ENCODE assay signal across 9 mouse cellular contexts in genomic region chr13:23286721-23287362, GRCm38 (mm10). TPM values are rescaled to one million over a fixed set of nuclear protein-coding genes. Genes with fewer than 3 reads are reported as not detected.
A peak's percentile ranks its signal among the peaks of the same experiment; 100 is the strongest.
DNase-seq lines count a peak whose midpoint lies in the region; ATAC-seq and TF ChIP-seq lines count a peak whose summit lies in the region.
"Had no signal": no experiment of that assay in that cellular context is flagged by ENCODE, and none has a peak within 500 bp of the region (broad histone marks: within the 10 kb centered on the region; RNA-seq: fewer than 3 reads in every experiment).

No protein-coding gene starts in this region.

- peaks cover 16% of the 10 kb centered on the region for H3K4me1 ChIP-seq in kidney, embryonic 16.5 days (ENCODE audit: insufficient read depth, low read length)
- H3K4me1 ChIP-seq in embryonic fibroblast, embryonic 13.5 days (ENCODE audit: control insufficient read depth, insufficient read depth, low read length), result 0 out of 2 replicates have a peak, but pooled peaks cover 2% of the 10 kb centered on the region
- peaks cover 13% of the 10 kb centered on the region for H3K4me1 ChIP-seq in neural tube, embryonic 14.5 days (ENCODE audit: control insufficient read depth, insufficient read depth, low read length)

- 0 out of 2 replicates have a peak, but pooled peaks have one; percentile 32 for ATAC-seq in kidney, embryonic 16.5 days (ENCODE audit: low FRiP score, low TSS enrichment)
- ATAC-seq in neural tube, embryonic 14.5 days (ENCODE audit: low read depth), result no peak

- no peak for TF ChIP-seq POLR2A in embryonic fibroblast, embryonic 13.5 days (IDR thresholded peaks at IDR 0.05; ENCODE audit: low read depth, low read length)

- peak overlapping the region; percentile 56 for H3K4me3 ChIP-seq in kidney, embryonic 16.5 days (ENCODE audit: low read length)
- peak overlapping the region; percentile 71 for H3K4me3 ChIP-seq in embryonic fibroblast, embryonic 13.5 days (ENCODE audit: insufficient read depth, low read length)
- H3K4me3 ChIP-seq in neural tube, embryonic 14.5 days (ENCODE audit: low read depth, low read length), result peak overlapping the region; percentile 35

- no peak overlapping the region for H3K27ac ChIP-seq in kidney, embryonic 16.5 days (ENCODE audit: low read length)
- H3K27ac ChIP-seq in embryonic fibroblast, embryonic 13.5 days (ENCODE audit: insufficient read depth, low read length), result no peak overlapping the region
- H3K27ac ChIP-seq in neural tube, embryonic 14.5 days (ENCODE audit: low read depth, low read length), result no peak overlapping the region

- peak overlapping the region; percentile 87 for H3K4me2 ChIP-seq in kidney, embryonic 16.5 days (replicated peaks; ENCODE audit: low read depth, low read length)
- peak overlapping the region; percentile 68 for H3K4me2 ChIP-seq in neural tube, embryonic 14.5 days (ENCODE audit: low read depth, low read length)

- WGBS in kidney, embryonic 16.5 days, result under 1% methylated on average over 19 of the region's 19 CpGs
- WGBS in neural tube, embryonic 14.5 days, result under 1% methylated on average over 19 of the region's 19 CpGs

- H3K27me3 ChIP-seq in kidney, embryonic 16.5 days (ENCODE audit: insufficient read depth, low read length), result peaks cover 14% of the 10 kb centered on the region
- H3K27me3 ChIP-seq in neural tube, embryonic 14.5 days (ENCODE audit: control insufficient read depth, insufficient read depth, low read length), result peaks cover 18% of the 10 kb centered on the region

- DNase-seq in kidney, adult 18-20 months, result no peak
- peak; percentile 33 to 46 for DNase-seq in kidney, postnatal 25 days
- no peak for DNase-seq in testis, postnatal 14 days (ENCODE audit: low spot score)
- DNase-seq in left cerebral cortex, adult 9 months (ENCODE audit: low spot score in 2 of 2), result no peak
- DNase-seq in frontal cortex, adult 2 months (ENCODE audit: extremely low spot score in 1 of 2, low spot score in 1 of 2), result no peak
- DNase-seq: lung, postnatal 36 days had no signal

- TF ChIP-seq CTCF in embryonic fibroblast, embryonic 13.5 days (IDR thresholded peaks at IDR 0.05; ENCODE audit: borderline replicate concordance, insufficient read depth, low read length), result no peak

- peak overlapping the region; percentile 3; the same call in 1 of the 2 replicates for H3K9ac ChIP-seq in kidney, embryonic 16.5 days (replicated peaks; ENCODE audit: low read length)
- H3K9ac ChIP-seq in neural tube, embryonic 14.5 days (replicated peaks; ENCODE audit: low read depth, low read length), result no peak overlapping the region; the same call in 1 of the 2 replicates

- H3K9me3 ChIP-seq in kidney, embryonic 16.5 days (ENCODE audit: low read length), result no peaks in the 10 kb centered on the region
- no peaks in the 10 kb centered on the region for H3K9me3 ChIP-seq in neural tube, embryonic 14.5 days (ENCODE audit: control insufficient read depth, low read length)

- H3K36me3 ChIP-seq in kidney, embryonic 16.5 days (ENCODE audit: insufficient read depth, low read length), result no peaks in the 10 kb centered on the region
- no peaks in the 10 kb centered on the region for H3K36me3 ChIP-seq in neural tube, embryonic 14.5 days (ENCODE audit: control insufficient read depth, insufficient read depth, low read length)

RNA-seq across cellular contexts. Expression of gene Vmn1r223, which starts 39.9 kb away (rescaled TPM):
- not detected in 2 replicates for polyA plus RNA-seq in kidney, embryonic 16.5 days (2015; fragmentation: Nextera tagmentation; extraction: Ambion mirVana)
- not detected in 2 replicates for polyA plus RNA-seq in embryonic fibroblast, embryonic 13.5 days (2011; ENCODE audit: insufficient read length, low read depth, missing spikeins)
- not detected in 2 replicates for polyA plus RNA-seq in neural tube, embryonic 14.5 days (2014; fragmentation: Nextera tagmentation; extraction: Ambion mirVana)
- not detected in 2 replicates for polyA plus RNA-seq in frontal cortex, adult 2 months (2012; rRNA removed)

RNA-seq across cellular contexts. Expression of gene Vmn1r222, which starts 51.1 kb away (rescaled TPM):
- not detected in 2 replicates for polyA plus RNA-seq in kidney, embryonic 16.5 days (2015; fragmentation: Nextera tagmentation; extraction: Ambion mirVana)
- not detected in 2 replicates for polyA plus RNA-seq in embryonic fibroblast, embryonic 13.5 days (2011; ENCODE audit: insufficient read length, low read depth, missing spikeins)
- not detected in 2 replicates for polyA plus RNA-seq in neural tube, embryonic 14.5 days (2014; fragmentation: Nextera tagmentation; extraction: Ambion mirVana)
- not detected in 2 replicates for polyA plus RNA-seq in frontal cortex, adult 2 months (2012; rRNA removed)

Comparison
In these comparisons a context has a peak if more than half of its experiments do, and no peak if none do; other contexts are left out.
1. DNase-seq: peak in kidney, postnatal 25 days (2 of 2); none in kidney, adult 18-20 months (single experiment), testis, postnatal 14 days (single experiment), left cerebral cortex, adult 9 months (0 of 2) and frontal cortex, adult 2 months (0 of 2).
2. Peak in every context shown above with its lines, with median percentiles within 50 percentile points of each other: H3K4me3 ChIP-seq.